Mouse (Mus musculus): ENCODE data around the gene Uty. TPM values are rescaled to one million over a fixed set of nuclear protein-coding genes. Genes with fewer than 3 reads are reported as not detected.

Gene Uty
- polyA plus RNA-seq (2012; rRNA removed), result 6.0 and 8.3 TPM in 2 replicates

DNA sequence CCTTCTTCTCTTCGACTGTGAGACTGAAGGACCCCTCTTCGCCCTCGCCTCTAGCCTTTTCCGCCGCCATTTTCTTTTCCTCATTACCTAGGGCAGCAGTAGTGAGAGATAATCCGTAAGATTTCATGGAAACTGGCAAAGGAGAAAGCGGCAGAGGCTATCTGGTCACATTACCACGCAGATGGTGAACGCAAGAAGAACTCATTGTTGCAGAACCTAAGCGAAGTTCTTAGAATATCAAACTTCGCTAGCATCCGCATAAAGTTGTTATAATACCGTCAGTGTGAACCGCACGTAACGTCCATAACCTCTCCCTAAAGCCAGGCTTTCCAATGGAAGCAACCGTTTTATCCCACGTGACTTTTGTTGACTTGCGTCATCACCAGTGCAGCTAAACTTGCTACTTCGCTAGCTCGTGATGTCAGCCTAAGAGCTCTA, at the start of gene Uty:
Gene Uty, minus strand, starts transcription at position 334 of the 438 bp plus-strand sequence.
- TF ChIP-seq POLR2A (IDR thresholded peaks at IDR 0.05; ENCODE audit: borderline replicate concordance, extremely low read depth, insufficient read depth, insufficient read length, poor library complexity, severe bottlenecking), result no peak

DNA sequence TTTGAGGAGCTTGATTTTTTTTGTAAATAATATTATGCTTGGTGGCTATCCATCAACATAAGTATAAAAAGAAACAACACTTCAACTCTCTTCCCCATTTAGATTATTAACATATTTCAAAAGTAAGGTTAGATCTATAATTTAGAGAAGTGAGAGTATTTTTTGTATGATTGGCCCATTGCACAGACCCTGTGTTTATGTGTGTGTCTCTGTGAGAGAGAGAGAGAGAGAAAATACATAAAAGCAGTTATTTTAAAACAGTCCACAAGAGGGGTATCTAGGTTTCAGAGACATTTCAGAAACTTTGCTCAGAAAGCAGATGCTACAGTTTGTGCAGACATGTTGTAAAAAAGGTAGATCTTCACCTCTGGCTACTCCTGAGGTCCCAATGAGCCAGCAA, 48.1 kb upstream of the Uty start:
- TF ChIP-seq POLR2A (IDR thresholded peaks at IDR 0.05; ENCODE audit: borderline replicate concordance, extremely low read depth, insufficient read depth, insufficient read length, poor library complexity, severe bottlenecking) (no peak), CTCF (IDR thresholded peaks at IDR 0.05; ENCODE audit: borderline replicate concordance, extremely low read depth, insufficient read depth, insufficient read length) (no peak)

More for the DNA sequence above, at the start of gene Uty:
- peak; percentile 91 for DNase-seq (ENCODE audit: low read depth)

DNA sequence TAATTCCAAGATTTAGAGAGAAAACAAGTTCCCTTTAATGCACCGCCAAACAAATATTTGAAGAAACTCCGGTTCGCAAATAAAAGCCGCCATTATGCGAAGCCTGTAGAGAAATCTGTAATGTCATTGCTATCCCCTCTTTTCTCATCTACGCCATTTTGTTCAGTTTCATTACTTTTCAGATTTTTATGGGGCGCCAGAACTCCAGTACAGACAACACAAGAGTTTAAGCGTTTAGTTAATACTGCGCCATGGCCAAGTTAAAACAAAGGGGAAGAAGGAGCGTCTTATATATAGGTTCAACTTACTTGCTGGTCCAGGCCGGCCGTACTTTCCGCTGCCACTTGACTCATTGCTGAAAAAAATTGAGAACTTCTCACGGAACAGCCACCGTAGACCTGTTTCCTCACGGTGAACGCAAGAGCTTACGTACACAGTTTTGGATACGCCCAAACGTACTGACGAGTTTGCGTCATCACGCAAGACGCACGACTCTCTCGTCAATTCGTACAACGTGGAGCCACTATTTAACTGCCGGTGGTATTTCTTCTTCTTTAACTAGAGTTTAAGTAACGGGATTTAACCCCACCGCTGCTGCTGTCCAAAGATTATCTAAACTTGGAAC, 40.7 kb upstream of the Uty start, which contains the start of gene Ddx3y:
Gene Ddx3y, minus strand, starts transcription at position 459 of the 625 bp plus-strand sequence.
- peak; percentile 92 for DNase-seq (ENCODE audit: low read depth)
- TF ChIP-seq POLR2A (IDR thresholded peaks at IDR 0.05; ENCODE audit: borderline replicate concordance, extremely low read depth, insufficient read depth, insufficient read length, poor library complexity, severe bottlenecking) (no peak), CTCF (IDR thresholded peaks at IDR 0.05; ENCODE audit: borderline replicate concordance, extremely low read depth, insufficient read depth, insufficient read length) (no peak)

More for the DNA sequence above, 48.1 kb upstream of the Uty start:
- DNase-seq (ENCODE audit: low read depth), result no peak

DNA sequence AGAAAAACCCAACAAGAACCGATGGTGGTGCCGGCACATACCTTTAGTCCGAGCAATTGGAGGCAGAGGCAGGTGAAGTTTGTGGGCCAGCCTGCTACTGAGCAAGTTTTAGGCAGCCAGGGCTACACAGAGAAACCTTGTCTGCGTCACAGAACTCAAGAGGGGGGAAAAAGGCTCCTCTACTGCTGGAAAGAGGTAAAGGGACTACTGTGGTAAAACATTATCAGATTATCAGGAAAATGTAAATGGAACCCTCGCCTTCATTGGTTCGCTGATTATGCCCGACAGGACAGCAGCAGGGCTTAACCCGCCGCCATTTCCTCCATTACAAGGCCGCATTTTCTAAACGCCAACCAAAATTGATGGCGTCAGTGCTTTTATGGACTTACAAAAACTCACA, 40.2 kb upstream of the Uty start:
- DNase-seq (ENCODE audit: low read depth), result peak; percentile 14
- TF ChIP-seq POLR2A (IDR thresholded peaks at IDR 0.05; ENCODE audit: borderline replicate concordance, extremely low read depth, insufficient read depth, insufficient read length, poor library complexity, severe bottlenecking) (no peak), CTCF (IDR thresholded peaks at IDR 0.05; ENCODE audit: borderline replicate concordance, extremely low read depth, insufficient read depth, insufficient read length) (no peak)

DNA sequence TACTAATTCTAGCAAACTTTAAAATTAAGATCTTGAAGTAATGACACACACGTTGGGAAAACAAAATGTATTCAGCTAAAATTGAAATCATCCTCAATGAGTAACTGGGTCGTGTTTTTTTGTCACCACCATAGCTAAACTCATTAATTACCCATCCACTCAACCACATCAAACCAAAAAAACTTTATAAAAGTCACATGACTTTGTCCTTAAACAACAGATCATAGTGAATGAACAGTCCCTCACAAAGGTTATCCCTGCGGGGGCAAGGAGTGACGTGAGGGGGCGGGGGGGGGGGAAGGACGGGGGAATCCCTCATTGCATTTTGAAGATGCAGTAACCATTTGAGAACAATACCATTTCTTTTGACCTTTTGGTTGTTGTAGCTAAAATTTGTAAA, 558 bp upstream of the Uty start:
- DNase-seq (ENCODE audit: low read depth), result no peak
- TF ChIP-seq CTCF (IDR thresholded peaks at IDR 0.05; ENCODE audit: borderline replicate concordance, extremely low read depth, insufficient read depth, insufficient read length) (no peak), POLR2A (IDR thresholded peaks at IDR 0.05; ENCODE audit: borderline replicate concordance, extremely low read depth, insufficient read depth, insufficient read length, poor library complexity, severe bottlenecking) (no peak)

- no peak for TF ChIP-seq CTCF (IDR thresholded peaks at IDR 0.05; ENCODE audit: borderline replicate concordance, extremely low read depth, insufficient read depth, insufficient read length)
- no peak for TF ChIP-seq POLR2A (IDR thresholded peaks at IDR 0.05; ENCODE audit: borderline replicate concordance, extremely low read depth, insufficient read depth, insufficient read length, poor library complexity, severe bottlenecking)
- no peak for DNase-seq (ENCODE audit: low read depth)
Observed at GRCm38 (mm10) chrY:1244940-1245339, 619 bp downstream of the Uty start.

DNA sequence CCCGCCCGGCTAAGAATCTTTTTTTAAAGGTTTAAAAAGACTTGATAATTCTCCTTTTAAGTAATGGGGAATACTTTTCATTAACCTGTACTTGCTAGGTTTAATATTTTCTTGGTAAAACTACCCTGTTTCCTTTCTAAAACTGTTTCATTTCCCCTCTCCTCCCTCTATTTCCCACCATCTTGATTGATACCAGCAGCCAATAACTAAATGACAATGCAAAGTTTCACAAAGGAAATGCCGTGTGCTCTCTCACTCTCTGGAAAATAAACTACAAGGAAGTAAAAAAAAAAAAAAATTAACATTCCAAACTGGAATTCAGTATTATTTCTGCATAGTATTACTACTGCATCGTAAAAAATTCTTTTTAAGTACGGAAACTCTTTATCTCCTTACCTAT, 1.1 kb downstream of the Uty start:
- DNase-seq (ENCODE audit: low read depth), result no peak
- TF ChIP-seq CTCF (IDR thresholded peaks at IDR 0.05; ENCODE audit: borderline replicate concordance, extremely low read depth, insufficient read depth, insufficient read length) (no peak), POLR2A (IDR thresholded peaks at IDR 0.05; ENCODE audit: borderline replicate concordance, extremely low read depth, insufficient read depth, insufficient read length, poor library complexity, severe bottlenecking) (no peak)

DNA sequence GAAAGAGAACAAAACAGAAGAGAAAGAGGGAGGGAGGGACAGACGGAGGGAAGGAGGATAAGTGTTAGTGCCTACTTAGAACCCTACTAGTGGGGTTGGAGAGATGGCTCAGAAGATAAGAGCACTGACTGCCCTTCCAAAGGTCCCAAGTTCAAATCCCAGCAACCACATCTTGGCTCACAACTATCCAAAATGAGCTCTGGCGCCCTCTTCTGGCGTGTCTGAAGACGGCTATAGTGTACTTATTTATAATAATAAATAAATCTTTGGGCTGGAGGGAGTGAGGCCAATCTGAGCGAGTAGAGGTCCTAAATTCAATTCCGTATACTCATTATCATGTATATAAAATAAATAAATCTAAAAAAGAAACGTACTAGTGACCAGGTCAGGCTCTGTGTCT, 25.6 kb downstream of the Uty start:
- DNase-seq (ENCODE audit: low read depth), result no peak
- TF ChIP-seq POLR2A (IDR thresholded peaks at IDR 0.05; ENCODE audit: borderline replicate concordance, extremely low read depth, insufficient read depth, insufficient read length, poor library complexity, severe bottlenecking) (no peak), CTCF (IDR thresholded peaks at IDR 0.05; ENCODE audit: borderline replicate concordance, extremely low read depth, insufficient read depth, insufficient read length) (no peak)

- TF ChIP-seq CTCF (IDR thresholded peaks at IDR 0.05; ENCODE audit: borderline replicate concordance, extremely low read depth, insufficient read depth, insufficient read length), result no peak
- TF ChIP-seq POLR2A (IDR thresholded peaks at IDR 0.05; ENCODE audit: borderline replicate concordance, extremely low read depth, insufficient read depth, insufficient read length, poor library complexity, severe bottlenecking), result no peak
- no peak for DNase-seq (ENCODE audit: low read depth)
Observed at GRCm38 (mm10) chrY:1178476-1178875, 67.1 kb downstream of the Uty start.

- no peak for DNase-seq (ENCODE audit: low read depth)
- TF ChIP-seq POLR2A (IDR thresholded peaks at IDR 0.05; ENCODE audit: borderline replicate concordance, extremely low read depth, insufficient read depth, insufficient read length, poor library complexity, severe bottlenecking), result no peak
- TF ChIP-seq CTCF (IDR thresholded peaks at IDR 0.05; ENCODE audit: borderline replicate concordance, extremely low read depth, insufficient read depth, insufficient read length), result no peak
Observed at GRCm38 (mm10) chrY:1163054-1163453, 82.5 kb downstream of the Uty start.

DNA sequence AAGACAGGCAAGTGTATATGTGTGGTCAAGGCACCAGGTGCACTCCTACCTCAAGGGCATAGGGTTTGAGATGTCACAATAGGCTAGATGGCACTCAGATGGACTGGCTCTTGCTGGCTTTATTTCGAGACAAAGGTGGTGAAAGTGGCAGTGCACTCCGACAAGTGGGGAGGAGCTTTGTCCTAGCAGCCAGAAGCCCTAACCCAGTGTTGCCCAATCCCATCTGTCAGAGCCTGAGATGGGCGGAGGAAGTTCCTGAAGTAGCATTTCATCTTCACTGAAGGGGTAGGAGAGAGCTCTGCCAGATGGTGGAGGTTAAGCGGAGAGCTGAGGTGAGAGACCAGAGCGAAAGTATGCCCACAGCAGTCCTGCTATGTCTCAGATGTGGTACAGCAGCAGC, 129.4 kb downstream of the Uty start:
- DNase-seq (ENCODE audit: low read depth), result no peak

GRCm38 (mm10) chrY:1114016-1114415, 131.5 kb downstream of the Uty start:
- peak; percentile 37 for DNase-seq (ENCODE audit: low read depth)
- TF ChIP-seq POLR2A (IDR thresholded peaks at IDR 0.05; ENCODE audit: borderline replicate concordance, extremely low read depth, insufficient read depth, insufficient read length, poor library complexity, severe bottlenecking) (no peak), CTCF (IDR thresholded peaks at IDR 0.05; ENCODE audit: borderline replicate concordance, extremely low read depth, insufficient read depth, insufficient read length) (no peak)

More for the DNA sequence above, 129.4 kb downstream of the Uty start:
- no peak for TF ChIP-seq POLR2A (IDR thresholded peaks at IDR 0.05; ENCODE audit: borderline replicate concordance, extremely low read depth, insufficient read depth, insufficient read length, poor library complexity, severe bottlenecking)
- no peak for TF ChIP-seq CTCF (IDR thresholded peaks at IDR 0.05; ENCODE audit: borderline replicate concordance, extremely low read depth, insufficient read depth, insufficient read length)

Other genes starting within 250 kb of the Uty start
- gene Eif2s3y, start 235.2 kb downstream of the Uty start, polyA plus RNA-seq (2012; rRNA removed), result 36.3 and 50.0 TPM in 2 replicates
- gene Ddx3y, start 40.9 kb upstream of the Uty start, polyA plus RNA-seq (2012; rRNA removed), result 7.6 and 10.3 TPM in 2 replicates
- not detected in 2 replicates for gene Usp9y, start 214.0 kb upstream of the Uty start, polyA plus RNA-seq (2012; rRNA removed)

Measured in brain, embryonic 14.5 days (tissue).